Mouse (Mus musculus) lung, embryonic 15.5 days (tissue): ENCODE results near the gene Lmf2. TPM values are rescaled to one million over a fixed set of nuclear protein-coding genes. Genes with fewer than 3 reads are reported as not detected.

ENCODE experiments used
- ATAC-seq: fragments of 200-750 bp; cut with Nextera tagmentation; 2 replicates; pipeline ENCODE4 v1.8.0; 2017; ENCODE audit warnings: moderate number of reproducible peaks, borderline replicate concordance; ENCODE audit not compliant: low FRiP score, low TSS enrichment; ENCODE audit errors: extremely low read depth
- H3K27ac ChIP-seq: fragments of 300-500 bp; sonication (generic); 2 replicates; pipeline ENCODE4 v1.5.1; 2015; ENCODE audit warnings: moderate library complexity, mild to moderate bottlenecking, inconsistent platforms
- H3K27me3 ChIP-seq: fragments of 300-500 bp; sonication (generic); 2 replicates; pipeline ENCODE4 v1.6.1; 2015; ENCODE audit warnings: inconsistent platforms
- H3K36me3 ChIP-seq: fragments of 300-500 bp; sonication (generic); 2 replicates; pipeline ENCODE4 v1.6.1; 2015; ENCODE audit warnings: inconsistent platforms
- H3K4me1 ChIP-seq: fragments of 300-500 bp; sonication (generic); 2 replicates; pipeline ENCODE4 v1.6.1; 2015; ENCODE audit warnings: inconsistent platforms
- H3K4me2 ChIP-seq: fragments of 300-500 bp; sonication (generic); 2 replicates; pipeline ENCODE4 v1.6.1; 2015; ENCODE audit warnings: inconsistent platforms, mild to moderate bottlenecking, moderate library complexity
- H3K4me3 ChIP-seq: fragments of 300-500 bp; sonication (generic); 2 replicates; pipeline ENCODE4 v1.5.1; 2015; ENCODE audit warnings: mild to moderate bottlenecking, inconsistent platforms
- H3K9ac ChIP-seq: fragments of 300-500 bp; sonication (generic); 2 replicates; pipeline ENCODE4 v1.6.1; 2015; ENCODE audit warnings: inconsistent platforms
- H3K9me3 ChIP-seq: fragments of 300-500 bp; sonication (generic); 2 replicates; pipeline ENCODE4 v1.6.1; 2016; ENCODE audit warnings: inconsistent platforms
- WGBS: fragments of 180-500 bp; shearing (Covaris S2); methylation state at CpG from one replicate; pipeline ENCODE4 v1.1.7; 2015; 5-methylcytosine and 5-hydroxymethylcytosine counted together
- microRNA-seq: library from miRNA; unstranded; fragments of <30 nt; microRNA quantifications from one replicate; pipeline ENCODE4, GENCODE M21; 2016
- polyA plus RNA-seq: library from polyadenylated mRNA; unstranded; fragments of >200 nt; fragmentation: Nextera tagmentation; extraction: Ambion mirVana; gene quantifications from 2 replicates; pipeline ENCODE4 v1.2.1, GENCODE M21; 2015

Gene Lmf2
- polyA plus RNA-seq, 1 experiment from 2014 or later = 74.4 TPM

GRCm38 (mm10) chr15:89313359-89313758 is 42.1 kb downstream of the Lmf2 start:
- Histone ChIP-seq H3K9ac (no peak overlapping the region), H3K4me3 (peak overlapping the region; percentile 2; the same call in 1 of the 2 replicates), H3K4me1 (peaks cover 27% of the 10 kb centered on the region), H3K36me3 (no peaks in the 10 kb centered on the region), H3K27ac (no peak overlapping the region), H3K27me3 (no peaks in the 10 kb centered on the region), H3K9me3 (no peaks in the 10 kb centered on the region), H3K4me2 (peak overlapping the region; percentile 65)
- ATAC-seq = no peak
- 62% methylated on average over 4 of the region's 4 CpGs for WGBS

- H3K27me3 ChIP-seq = no peaks in the 10 kb centered on the region
- H3K27ac ChIP-seq = no peak overlapping the region
- 49% methylated on average over 6 of the region's 6 CpGs for WGBS
- no peak overlapping the region for H3K9ac ChIP-seq
- ATAC-seq = no peak
- H3K4me3 ChIP-seq = no peak overlapping the region
- H3K4me1 ChIP-seq = peaks cover 23% of the 10 kb centered on the region
- no peak overlapping the region for H3K4me2 ChIP-seq
- H3K36me3 ChIP-seq = peaks cover 20% of the 10 kb centered on the region
- H3K9me3 ChIP-seq = no peaks in the 10 kb centered on the region
Measured at GRCm38 (mm10) chr15:89309962-89310498, 45.4 kb downstream of the Lmf2 start.

GRCm38 (mm10) chr15:89308406-89309139 is 46.9 kb downstream of the Lmf2 start:
- Histone ChIP-seq H3K9ac (no peak overlapping the region), H3K27ac (no peak overlapping the region), H3K4me3 (no peak overlapping the region), H3K36me3 (peaks cover 32% of the 10 kb centered on the region), H3K4me2 (no peak overlapping the region), H3K4me1 (peaks cover 13% of the 10 kb centered on the region), H3K9me3 (no peaks in the 10 kb centered on the region), H3K27me3 (no peaks in the 10 kb centered on the region)
- no peak for ATAC-seq
- 81% methylated on average over 7 of the region's 7 CpGs for WGBS

GRCm38 (mm10) chr15:89307461-89307860 is 48.0 kb downstream of the Lmf2 start:
- no peak overlapping the region for H3K9ac ChIP-seq
- no peak overlapping the region for H3K4me3 ChIP-seq
- no peaks in the 10 kb centered on the region for H3K27me3 ChIP-seq
- no peak overlapping the region for H3K4me2 ChIP-seq
- H3K9me3 ChIP-seq = no peaks in the 10 kb centered on the region
- 88% methylated on average over 13 of the region's 13 CpGs for WGBS
- H3K36me3 ChIP-seq = peaks cover 43% of the 10 kb centered on the region
- no peak overlapping the region for H3K27ac ChIP-seq
- peaks cover 6% of the 10 kb centered on the region; the same call in 1 of the 2 replicates for H3K4me1 ChIP-seq
- ATAC-seq = no peak

DNA sequence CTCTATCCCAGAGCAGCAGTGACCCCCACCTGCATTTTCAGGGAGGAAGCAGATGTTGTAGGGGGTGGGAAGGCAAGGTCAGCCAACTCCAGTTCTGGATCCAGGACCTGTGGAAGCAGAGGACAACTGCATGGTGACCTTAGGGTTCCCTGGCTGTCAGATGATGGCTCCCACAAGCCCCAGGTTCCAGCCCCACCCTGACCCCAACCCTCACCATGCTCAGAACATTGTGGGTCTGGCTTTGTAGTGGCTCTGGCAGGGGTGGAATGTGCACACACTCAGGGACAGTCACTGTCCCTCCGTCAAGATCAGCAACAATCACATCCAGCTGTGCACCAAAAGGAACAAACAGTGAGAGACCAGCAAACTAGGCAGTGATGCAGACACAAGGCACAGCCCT is 49.5 kb downstream of the Lmf2 start:
- no peak for ATAC-seq
- no peak overlapping the region for H3K27ac ChIP-seq
- no peak overlapping the region for H3K4me3 ChIP-seq
- peaks cover 6% of the 10 kb centered on the region; the same call in 1 of the 2 replicates for H3K4me1 ChIP-seq
- H3K9ac ChIP-seq = no peak overlapping the region
- H3K4me2 ChIP-seq = no peak overlapping the region
- H3K9me3 ChIP-seq = no peaks in the 10 kb centered on the region
- peaks cover 56% of the 10 kb centered on the region for H3K36me3 ChIP-seq
- WGBS = 57% methylated on average over 1 of the region's 1 CpGs
- no peaks in the 10 kb centered on the region for H3K27me3 ChIP-seq

Small RNAs within 50 kb of the gene (microRNA-seq; reads per million reads assigned to microRNA genes)
- gene Mir6959 = not detected

Other genes with a start within 250 kb of the Lmf2 start
- gene Tubgcp6, start 232.5 kb downstream of the Lmf2 start, polyA plus RNA-seq = 14.5 and 15.4 TPM in 2 replicates
- gene Hdac10, start 227.0 kb downstream of the Lmf2 start, polyA plus RNA-seq = 21.7 and 24.3 TPM in 2 replicates
- 12.5 and 13.4 TPM in 2 replicates for gene Mapk12, start 215.0 kb downstream of the Lmf2 start, polyA plus RNA-seq
- gene Mapk11, start 206.0 kb downstream of the Lmf2 start, polyA plus RNA-seq = 10.0 and 12.6 TPM in 2 replicates
- 123 and 128 TPM in 2 replicates for gene Plxnb2, start 174.9 kb downstream of the Lmf2 start, polyA plus RNA-seq
- 11.0 and 11.8 TPM in 2 replicates for gene Dennd6b, start 159.2 kb downstream of the Lmf2 start, polyA plus RNA-seq
- 24.5 and 28.5 TPM in 2 replicates for gene Ppp6r2, start 144.1 kb downstream of the Lmf2 start, polyA plus RNA-seq
- 50.3 and 53.7 TPM in 2 replicates for gene Sbf1, start 40.3 kb downstream of the Lmf2 start, polyA plus RNA-seq
- gene Adm2, start 32.9 kb downstream of the Lmf2 start, polyA plus RNA-seq = 0.45 and 0.69 TPM in 2 replicates
- gene Miox, start 21.3 kb downstream of the Lmf2 start, polyA plus RNA-seq = not detected in 2 replicates
- gene Ncaph2, start 60 bp upstream of the Lmf2 start, polyA plus RNA-seq = 160 and 168 TPM in 2 replicates
- gene Sco2, start 18.2 kb upstream of the Lmf2 start, polyA plus RNA-seq = 5.6 and 5.9 TPM in 2 replicates
- gene Tymp, start 21.4 kb upstream of the Lmf2 start, polyA plus RNA-seq = 1.1 and 1.7 TPM in 2 replicates
- gene Odf3b, start 23.6 kb upstream of the Lmf2 start, polyA plus RNA-seq = 3.0 and 4.1 TPM in 2 replicates
- not detected in 2 replicates for gene Klhdc7b, start 29.3 kb upstream of the Lmf2 start, polyA plus RNA-seq
- gene Syce3, start 54.8 kb upstream of the Lmf2 start, polyA plus RNA-seq = not detected in 2 replicates
- 4.2 and 5.1 TPM in 2 replicates for gene Cpt1b, start 70.2 kb upstream of the Lmf2 start, polyA plus RNA-seq
- gene C730034F03Rik, start 73.9 kb upstream of the Lmf2 start, polyA plus RNA-seq = 2.3 and 2.4 TPM in 2 replicates
- gene Gm44502, start 74.0 kb upstream of the Lmf2 start, polyA plus RNA-seq = 0.40 TPM in 1 of 2 replicates, not detected in the other
- gene Chkb, start 74.2 kb upstream of the Lmf2 start, polyA plus RNA-seq = 51.3 and 57.9 TPM in 2 replicates
- gene Mapk8ip2, start 98.3 kb upstream of the Lmf2 start, polyA plus RNA-seq = 0.65 and 0.97 TPM in 2 replicates
- 21.5 and 22.7 TPM in 2 replicates for gene Arsa, start 121.8 kb upstream of the Lmf2 start, polyA plus RNA-seq
- gene Shank3, start 144.0 kb upstream of the Lmf2 start, polyA plus RNA-seq = 2.5 and 2.8 TPM in 2 replicates
- 0.10 and 0.20 TPM in 2 replicates for gene Acr, start 212.7 kb upstream of the Lmf2 start, polyA plus RNA-seq
- gene Rabl2, start 236.3 kb upstream of the Lmf2 start, polyA plus RNA-seq = 45.9 and 46.2 TPM in 2 replicates